Mouse (Mus musculus) retina, postnatal 1 day (tissue): ENCODE data around the gene Plxnb2.

Experiments
- DNase-seq: peaks from one replicate; pipeline ENCODE4 v3.0.0-alpha.2; 2012

Plxnb2 gene

DNA sequence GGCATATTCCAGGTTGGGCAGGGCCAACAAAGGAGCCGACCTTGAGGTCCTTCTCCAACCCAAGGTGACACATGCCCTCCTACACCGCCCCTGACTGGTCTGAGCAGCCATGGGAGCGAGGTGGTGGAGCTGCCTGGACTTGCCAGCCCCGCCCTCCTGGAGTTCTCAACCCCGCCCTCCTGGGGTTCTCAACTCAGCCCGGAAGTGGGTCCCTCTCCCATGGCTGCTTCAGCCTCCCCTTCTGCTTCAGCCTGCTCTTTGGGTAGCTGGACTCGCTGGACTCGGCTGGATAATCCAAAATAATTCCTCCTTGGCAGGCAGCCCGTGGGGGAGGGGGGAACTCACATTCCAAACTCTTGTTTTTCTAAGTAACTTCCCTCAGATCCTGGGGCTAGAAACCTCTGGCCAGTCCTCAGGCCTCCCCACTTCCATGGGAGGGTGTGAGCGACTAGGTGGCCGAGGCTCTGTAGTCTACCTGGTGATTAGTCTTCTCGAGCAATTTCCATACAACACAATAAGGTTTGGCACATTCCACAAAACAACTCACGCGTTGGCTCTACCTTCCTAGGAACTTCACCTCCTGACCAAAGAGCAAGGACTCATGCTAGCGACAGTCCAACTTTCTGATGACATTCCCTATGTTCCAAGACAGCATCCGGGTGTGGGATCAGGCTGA, 1.5 kb downstream of the Plxnb2 start:
- DNase-seq, result peak; percentile 85

DNA sequence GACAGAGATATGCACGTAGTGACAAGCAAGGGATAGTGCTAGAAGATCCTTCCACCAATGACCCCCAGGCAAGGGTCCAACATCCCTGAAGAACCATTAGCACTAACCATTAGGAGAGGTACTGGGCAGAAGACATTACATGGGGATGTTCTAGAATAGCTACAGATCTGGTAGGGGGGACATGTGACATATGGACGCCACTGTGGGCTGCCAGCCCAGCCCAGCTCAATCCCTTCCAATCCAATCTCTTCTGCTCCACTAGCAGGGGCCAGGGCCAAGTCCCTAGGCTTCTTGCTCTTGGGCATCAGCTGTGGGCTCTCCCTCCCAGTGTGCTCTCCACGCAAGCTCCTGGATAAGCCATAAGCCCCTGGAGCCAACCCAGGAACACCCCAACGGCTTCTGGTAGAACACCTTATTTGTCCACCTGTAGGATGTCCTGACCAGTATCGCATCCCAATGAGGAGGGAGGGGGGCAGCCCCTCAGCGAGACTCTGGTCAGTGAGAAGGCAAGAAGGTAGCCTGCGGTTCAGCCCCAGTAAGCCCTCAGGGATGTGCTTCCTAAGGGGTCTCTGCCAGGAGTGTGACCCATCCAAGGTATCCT, 2.2 kb downstream of the Plxnb2 start:
- peak; percentile 77 for DNase-seq

DNA sequence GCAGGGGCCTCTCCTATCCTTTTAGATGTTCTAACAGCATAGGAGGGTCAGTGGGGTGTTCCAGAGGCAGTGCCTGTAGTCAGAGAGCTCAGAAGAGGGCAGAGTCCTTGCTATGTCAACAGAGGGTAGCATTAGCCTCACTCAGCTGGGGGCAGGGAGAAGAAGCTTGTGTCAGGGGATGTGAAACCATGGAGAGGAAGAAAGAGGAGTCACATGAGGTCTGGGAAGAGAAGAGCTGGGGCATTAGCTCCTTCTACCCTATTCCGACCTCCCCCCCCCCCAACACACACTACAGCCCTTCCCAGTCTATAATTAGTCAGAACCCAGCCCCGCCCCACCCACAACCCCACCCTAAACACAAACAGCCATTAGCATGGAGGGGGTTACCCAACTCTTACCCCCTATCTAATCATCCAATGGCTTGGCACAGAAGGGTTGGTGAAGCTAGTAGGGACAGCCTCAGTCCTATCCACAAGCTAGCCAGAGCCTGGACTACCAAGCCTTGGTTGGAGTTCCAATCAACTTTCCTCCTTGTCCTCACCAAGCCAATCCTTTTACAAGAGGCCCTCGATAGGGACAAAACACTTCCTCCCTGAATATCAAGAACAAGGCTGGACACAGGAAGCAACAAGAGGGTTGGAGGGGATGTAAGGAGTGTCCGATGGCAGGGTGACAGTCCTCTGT, 2.9 kb downstream of the Plxnb2 start:
- no peak for DNase-seq

DNA sequence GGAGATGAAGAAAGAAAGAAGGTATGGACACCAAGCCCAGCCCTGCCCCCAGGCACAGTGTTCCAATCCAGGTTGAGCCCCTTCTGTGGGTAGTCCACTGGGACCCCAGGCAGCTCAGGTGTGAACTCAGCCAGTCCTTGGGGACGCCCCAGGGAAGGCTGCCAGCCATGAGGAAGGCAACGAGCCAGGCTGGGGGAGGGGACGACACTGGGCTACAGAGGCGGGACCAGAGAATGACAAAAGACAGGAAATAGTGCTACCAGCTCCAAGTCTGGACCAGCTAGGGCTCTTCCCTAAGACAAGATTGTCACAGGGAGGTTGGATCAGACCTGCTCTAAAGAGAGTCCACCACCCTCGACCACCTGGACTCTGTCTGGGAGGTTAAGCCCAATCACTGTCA, 3.5 kb downstream of the Plxnb2 start:
- peak; percentile 48 for DNase-seq

DNA sequence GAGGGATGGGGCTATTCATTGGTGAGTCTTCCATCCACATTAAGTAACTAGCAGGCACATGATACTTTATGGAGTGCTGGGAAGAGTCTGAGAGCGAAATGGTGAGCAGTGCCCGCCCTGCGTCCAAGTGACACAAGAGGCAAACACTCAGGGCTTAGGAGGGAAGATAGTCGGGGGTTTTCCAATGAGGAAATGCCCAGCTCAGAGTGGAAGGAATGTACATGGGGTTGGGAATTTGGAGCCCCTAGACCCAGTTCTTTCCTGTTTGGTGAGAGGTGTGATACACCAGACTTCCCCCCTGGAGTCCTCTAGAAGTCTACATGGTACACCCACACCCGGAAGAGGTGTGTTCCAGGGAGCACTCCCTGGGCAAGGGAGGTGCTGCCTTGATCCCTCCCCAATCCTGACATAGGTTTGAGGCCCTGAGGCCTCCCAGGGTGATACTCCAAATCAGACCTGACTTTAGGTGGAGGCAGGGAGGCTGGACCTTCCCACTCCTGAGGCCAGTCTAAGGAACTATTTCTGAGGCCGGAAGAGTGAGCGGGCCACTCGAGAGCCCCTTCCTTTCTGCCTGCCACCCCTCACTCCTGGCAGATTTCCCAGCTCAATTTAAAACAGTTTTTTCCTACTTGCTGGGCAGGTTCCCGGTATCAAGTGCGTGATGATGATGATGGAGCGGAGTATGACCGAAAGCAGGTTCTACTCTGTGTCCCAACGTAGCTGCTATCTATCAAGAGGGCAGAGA, 5.0 kb downstream of the Plxnb2 start:
- DNase-seq, result no peak

DNA sequence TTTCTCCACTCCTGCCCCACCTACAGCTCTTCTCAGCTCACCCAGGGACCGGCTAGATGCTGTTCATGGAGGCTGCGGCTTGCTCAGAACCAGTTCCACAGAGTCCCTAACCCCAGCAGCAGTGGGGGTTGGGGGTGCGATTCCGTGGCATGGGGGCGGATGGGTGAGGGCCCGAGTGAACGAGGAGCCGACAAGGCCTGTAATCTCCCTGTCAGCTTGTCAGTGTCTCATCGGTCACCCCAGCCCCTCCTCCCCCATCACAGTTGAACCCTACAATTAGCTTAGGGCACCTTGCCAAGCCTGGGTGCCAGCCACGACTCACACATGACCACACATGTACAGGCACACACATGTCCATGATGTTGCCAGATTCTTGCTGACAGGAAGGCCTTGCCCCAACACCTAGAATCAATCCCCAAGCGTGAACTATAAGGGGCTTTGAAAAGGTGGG, 5.7 kb downstream of the Plxnb2 start:
- DNase-seq, result peak; percentile 36

DNA sequence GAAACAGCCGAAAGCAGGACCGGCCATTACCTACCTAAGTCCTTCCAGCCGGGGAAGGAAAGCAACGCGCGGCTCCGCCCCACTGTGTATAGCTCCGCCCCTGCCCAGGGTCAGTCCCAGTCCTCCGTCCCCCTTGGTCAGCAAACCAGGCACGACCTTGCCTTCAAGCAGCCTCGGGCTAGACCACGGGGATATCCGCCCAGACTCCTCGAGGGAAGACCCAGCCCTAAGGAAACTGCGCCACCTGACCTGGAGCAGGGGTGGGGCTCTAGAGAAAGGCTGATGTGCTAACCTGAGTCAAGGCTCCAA, 6.7 kb downstream of the Plxnb2 start:
- peak; percentile 74 for DNase-seq

DNA sequence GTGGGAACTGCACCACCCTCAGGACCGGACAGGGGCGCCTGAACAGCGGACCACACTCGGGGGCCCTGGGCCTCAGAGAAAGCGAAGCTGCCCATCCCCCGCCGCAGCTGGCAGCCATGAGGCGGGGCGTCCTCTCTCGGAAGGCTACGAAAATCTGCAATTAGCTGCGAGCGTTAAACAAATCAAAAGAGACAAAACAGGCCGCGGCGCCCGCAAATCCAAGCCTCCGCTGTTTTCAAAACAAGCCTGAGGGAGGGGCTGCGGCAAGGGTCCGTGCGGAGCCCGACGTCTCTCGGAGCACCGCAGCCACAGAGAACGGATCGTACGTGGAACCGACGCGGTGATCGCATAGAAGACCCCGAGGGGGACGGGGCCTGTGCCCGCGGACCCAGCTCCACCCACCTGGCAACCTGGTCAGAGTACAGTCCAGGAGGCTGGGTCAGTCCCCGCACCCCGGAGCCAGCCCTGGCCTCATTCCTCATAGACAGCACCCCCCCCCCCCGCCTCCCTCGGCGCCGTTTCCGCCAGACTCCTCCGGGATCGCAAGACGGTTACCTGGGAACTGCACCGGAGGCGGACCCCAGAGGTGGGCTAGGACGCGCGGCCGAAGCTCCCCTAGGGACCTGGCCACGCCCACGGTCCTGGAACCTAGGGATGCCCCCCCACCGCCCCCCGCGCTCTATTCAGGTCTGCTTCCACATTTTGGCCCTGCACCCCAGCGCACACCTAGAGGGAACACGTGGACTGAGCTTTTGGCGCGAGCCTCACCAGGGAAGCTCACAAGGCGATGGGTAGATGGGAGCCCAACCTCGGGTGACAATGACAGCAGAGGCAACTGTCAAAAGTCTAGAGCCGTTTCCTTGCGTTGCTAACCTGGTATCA, 7.3 kb downstream of the Plxnb2 start:
- DNase-seq, result peak; percentile 82

DNA sequence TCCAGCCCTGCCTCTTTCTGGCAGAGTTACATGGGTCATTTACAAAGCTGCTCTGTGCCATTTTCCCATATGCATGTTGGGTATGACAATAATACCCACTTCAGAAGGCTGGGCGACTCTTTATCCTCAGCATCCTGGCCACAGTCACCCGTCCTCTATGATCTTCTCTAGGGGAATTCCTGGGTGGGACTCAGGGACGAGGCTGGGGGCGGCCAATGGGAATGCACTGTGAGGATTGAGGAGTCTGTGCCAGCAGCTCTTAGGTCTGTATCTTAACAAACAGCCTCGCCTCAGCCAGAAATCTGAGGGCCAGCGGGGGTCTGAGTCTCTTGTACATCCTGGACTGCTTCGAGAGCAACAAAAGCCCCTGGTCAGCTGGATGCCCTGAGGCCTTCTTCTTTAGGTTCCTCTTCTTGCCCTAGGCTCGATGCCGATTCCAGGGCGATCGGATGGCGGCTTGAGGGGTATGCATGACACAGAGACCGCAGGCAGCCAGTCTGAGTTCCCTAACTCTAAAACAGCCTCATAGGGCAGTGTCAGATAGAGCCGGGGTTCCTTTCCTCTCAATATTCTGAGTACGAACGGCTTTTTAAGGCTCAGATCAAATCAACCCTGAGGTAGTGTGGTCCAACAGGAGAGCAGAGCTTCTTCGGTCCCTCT, 8.2 kb downstream of the Plxnb2 start:
- DNase-seq, result no peak

DNA sequence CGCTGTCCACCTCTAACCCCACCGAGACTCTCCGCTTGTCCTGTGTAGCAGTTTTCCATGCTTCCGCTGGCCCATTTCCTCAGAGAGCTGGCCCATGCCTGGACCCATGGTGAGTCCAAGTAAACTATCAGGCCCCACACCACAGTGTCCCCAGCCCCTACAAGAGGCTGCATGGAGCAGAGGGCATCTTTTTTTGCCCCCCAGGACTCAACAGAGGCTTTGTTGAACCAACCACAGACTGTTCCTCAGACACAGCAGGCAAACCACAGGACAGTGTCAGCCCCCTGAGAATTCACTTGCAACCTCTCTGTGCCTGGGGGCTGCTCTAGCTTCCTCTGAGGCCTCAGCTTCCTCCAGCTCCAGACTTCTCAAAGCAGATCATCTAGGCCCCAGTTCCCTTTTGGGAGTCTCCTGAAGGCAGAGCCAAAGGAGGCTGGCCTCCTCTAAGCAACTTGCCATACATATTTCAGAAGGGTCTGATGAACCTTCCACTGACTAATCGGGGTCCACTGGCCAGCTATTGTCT, 9.0 kb downstream of the Plxnb2 start:
- DNase-seq, result no peak

DNA sequence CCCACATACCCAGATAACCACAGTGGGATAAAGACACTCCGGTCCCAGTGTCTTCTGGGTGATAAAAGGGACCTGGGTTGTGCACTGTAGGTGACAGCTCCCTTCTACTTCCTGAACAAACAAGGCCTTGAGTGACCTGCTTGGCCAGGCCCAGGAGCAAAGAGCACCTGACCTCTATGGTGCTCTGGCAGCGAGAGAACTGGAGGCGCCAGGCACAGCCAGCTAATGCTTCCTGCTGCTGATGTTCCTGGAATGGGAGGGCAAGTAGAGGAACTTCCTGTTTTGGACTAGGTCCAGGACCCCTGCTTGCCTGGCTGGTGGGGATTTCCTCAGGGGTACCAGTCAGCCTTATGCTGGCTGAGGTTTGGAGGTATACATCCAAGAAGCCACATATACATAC, 10.5 kb downstream of the Plxnb2 start:
- DNase-seq, result no peak

DNA sequence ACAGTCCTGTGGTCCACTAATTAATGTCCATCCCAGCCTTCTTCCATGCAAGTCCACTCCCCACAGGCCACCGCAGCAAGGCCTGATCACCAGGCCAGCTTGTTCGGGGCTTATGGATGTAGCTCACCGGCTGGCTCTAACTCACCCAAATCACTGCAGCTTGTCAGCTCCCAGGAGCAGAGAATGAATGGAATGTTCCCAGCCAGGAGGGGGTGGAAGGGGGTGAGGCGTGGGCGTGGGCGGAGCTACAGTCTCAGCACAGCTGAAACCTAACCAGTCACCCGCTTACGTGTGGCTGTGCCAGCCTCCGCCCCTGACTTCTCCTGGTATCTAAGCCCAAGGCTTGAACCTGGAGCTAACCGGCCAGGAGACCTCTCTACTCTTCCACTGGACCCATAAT, 11.2 kb downstream of the Plxnb2 start:
- DNase-seq, result peak; percentile 88

DNA sequence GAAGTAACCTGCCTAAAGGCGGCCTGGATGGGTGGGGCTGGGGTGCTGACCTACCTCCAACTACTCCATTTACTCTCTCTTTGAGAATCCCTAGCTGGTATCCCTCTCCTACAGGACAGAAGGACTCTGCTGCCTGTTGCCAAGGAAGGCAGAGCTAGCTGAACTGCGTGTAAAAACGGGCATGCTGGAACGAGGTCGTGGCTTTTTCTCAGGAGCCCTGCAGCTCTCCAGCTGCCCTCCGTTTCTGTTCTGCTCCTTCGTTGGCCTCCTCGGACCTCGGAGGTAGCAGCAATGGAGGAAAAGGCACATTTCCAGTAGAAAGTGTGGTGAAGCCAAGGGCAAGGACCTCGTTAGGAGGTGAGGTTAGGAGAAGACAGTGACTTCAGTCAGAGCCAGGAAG, 11.7 kb downstream of the Plxnb2 start:
- no peak for DNase-seq

DNA sequence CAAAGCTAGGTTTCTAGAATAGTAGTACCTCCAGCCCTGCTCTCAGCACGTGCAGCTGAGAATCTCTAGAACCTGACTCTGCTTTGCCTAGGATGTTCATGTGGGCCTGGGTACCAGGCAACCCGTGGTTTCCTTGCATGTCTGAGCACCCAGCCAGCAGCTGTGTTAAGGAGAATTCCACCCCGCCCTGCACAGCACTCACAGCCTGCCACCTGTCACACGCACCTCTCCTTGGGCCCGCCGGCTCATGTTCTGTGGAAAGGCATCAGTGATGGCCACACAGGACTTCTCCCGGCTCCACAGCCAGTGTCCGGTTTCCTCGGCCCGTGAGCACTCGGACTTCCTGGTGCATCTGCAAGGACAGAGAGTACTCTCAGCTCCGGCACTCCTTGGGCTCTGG, 15.1 kb downstream of the Plxnb2 start:
- no peak for DNase-seq

DNA sequence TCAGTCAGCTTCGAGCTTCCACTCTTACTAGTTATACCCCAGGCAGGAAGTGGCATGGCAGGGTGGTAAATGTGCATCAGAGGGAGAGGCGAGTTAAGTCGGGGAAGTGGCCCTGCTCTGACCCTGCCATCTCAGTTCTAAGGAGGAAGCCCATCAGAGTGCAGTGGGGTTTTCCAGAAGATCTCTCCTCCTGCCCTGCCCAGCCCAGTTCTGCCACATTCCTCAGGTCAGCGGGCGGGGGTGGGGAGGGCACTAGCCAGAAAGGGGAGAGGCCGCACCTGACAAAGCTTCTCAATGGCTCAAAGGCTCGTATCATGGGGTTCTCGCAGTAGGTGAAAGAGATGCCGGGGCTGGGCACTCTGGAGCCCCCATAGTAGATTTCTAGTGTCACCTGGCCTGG, 19.2 kb downstream of the Plxnb2 start:
- no peak for DNase-seq

DNA sequence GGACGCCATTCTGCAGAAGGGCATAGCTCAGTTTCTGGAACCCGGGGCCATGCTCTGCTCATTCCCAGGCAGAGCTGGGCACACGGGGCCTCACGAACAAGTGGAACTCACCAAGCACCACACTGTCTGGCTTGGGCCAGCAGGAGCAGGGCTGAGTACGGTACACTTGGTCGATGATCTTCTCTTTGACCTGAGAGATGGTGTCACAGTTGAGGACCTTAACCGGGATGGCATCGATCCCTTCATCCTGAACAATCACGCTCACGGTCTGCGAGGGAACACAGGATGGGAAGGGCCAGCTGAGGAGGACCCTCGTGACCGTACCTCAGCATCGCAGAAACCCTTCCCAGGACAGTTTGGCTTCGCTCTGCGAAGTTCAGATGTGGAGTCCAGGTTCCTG, 22.1 kb downstream of the Plxnb2 start:
- DNase-seq, result no peak

DNA sequence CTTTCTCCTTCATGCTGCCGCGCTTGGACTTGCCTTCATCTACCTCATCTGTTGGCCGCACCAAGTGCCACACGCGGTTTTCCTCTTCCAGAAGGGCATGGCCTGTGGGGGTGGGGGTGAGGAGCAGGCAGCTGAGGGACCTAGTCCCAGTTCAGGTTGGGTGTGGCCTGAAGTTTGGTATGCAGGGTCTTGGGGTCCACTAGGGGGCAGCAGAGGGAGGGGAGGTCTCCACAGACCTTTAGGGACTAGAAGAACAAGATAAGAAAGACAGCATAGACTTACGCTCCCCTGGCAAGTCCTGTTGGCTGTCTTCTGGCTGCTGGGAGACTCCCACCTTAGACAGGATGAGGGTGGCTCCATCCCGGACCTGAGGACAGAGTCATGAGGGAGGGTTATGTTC, 22.6 kb downstream of the Plxnb2 start:
- peak; percentile 88 for DNase-seq

DNA sequence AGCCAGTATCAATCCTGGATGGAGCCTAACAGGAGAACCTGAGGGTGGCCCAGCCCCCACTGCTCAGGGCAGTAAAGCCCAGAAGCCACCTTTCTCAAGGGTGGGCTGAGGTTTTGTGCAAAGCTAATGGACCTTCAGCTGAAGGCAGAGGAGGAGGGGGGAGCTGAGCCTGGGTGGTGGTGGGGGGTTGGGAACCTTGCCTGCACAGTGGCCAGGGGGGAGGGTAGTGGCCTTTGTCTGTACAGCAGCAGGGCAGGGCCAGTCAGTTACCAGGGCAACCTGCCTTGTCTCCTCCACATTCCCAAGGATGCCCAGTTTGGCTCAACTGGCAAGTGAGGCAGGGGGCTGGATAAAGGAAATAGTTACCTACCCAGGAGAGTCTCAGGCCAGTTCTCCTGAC, 28.3 kb downstream of the Plxnb2 start:
- peak; percentile 56 for DNase-seq

DNA sequence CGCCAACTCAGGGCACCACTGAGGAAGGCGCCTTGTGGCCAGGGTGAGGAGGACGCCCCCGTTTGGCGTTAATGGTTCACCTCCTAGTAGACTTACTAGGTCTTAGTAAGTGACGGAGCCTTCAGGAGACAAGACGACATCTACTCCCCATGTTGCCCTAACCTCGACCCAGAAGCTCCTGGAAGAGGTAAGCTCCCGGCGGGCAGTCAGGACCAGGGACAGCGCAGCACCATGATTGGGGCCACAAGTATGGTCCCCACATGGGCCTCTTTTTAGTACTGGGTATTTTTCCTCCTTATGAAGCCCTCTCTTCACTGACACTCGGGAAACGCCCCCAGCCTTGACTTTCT, 30.6 kb downstream of the Plxnb2 start:
- DNase-seq, result peak; percentile 49

DNA sequence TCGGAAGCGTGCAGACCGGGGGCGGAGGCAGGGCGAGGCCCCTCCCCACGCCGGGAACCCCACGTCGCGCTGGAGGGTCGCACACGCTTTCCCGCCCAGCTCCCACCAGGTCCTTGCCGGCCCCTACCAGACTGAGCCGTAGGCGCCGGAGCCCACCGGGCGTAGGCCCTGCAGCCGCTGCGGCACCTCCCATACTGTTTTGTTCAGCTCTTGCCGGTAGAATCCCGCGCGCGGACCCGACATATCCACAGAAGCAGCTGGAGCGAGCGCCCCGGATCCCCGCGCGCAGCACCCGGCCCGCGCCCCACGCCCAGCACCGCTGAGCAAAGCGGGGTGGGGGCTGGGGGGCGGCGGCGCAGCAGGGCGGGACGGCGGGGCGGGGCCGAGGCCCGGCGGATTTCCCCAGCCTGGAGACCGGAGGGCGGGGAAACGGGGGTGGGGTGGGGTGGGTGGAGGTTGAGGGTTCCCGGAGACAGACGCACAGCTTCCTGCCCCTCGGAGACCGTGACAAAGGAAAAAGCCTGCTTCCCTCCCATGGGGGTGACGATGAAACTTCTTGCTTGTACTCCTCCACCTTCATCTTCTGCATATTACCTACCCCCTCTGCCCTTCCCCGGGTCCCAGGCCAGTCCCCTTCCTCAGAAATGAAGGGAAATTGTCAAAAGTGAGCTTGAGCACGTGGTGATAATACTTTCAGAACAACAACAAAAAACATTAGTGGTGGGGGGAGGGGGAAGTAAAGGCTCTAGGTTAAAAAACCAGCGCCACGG, 31.1 kb downstream of the Plxnb2 start, which contains the start of gene Mapk11:
TSS of gene Mapk11 (minus strand) at position 358 of the 770 bp plus-strand sequence.
- DNase-seq, result peak; percentile 67
